Mouse (Mus musculus) embryonic facial prominence, embryonic 11.5 days (tissue): ENCODE measurements around the gene Adamts20. TPM values are rescaled to one million over a fixed set of nuclear protein-coding genes. Genes with fewer than 3 reads are reported as not detected.

Experiments
- ATAC-seq: fragments of 200-750 bp; cut with Nextera tagmentation; replicated peaks from 2 replicates; pipeline ENCODE4 v1.8.0; 2017; ENCODE audit warnings: low read depth; ENCODE audit not compliant: insufficient number of reproducible peaks, low FRiP score, low TSS enrichment
- DNase-seq: peaks from one replicate; pipeline ENCODE4 v3.0.0-alpha.2; 2015; ENCODE audit warnings: low spot score
- H3K27ac ChIP-seq: fragments of 300-500 bp; sonication (generic); replicated peaks from 2 replicates; pipeline ENCODE4 v1.5.1; 2014; ENCODE audit warnings: mild to moderate bottlenecking, low read depth, low read length, control low read depth
- H3K27me3 ChIP-seq: fragments of 300-500 bp; sonication (generic); 2 replicates; pipeline ENCODE4 v1.6.1; 2014; ENCODE audit warnings: mild to moderate bottlenecking, low read length, moderate library complexity, mixed read lengths; ENCODE audit not compliant: control insufficient read depth, insufficient read depth
- H3K36me3 ChIP-seq: fragments of 300-500 bp; sonication (generic); replicated peaks from 2 replicates; pipeline ENCODE4 v1.6.1; 2014; ENCODE audit warnings: low read depth, mild to moderate bottlenecking, low read length, moderate library complexity, mixed read lengths; ENCODE audit not compliant: control insufficient read depth, insufficient read depth
- H3K4me1 ChIP-seq: fragments of 300-500 bp; sonication (generic); 2 replicates; pipeline ENCODE4 v1.6.1; 2014; ENCODE audit warnings: low read length, mixed read lengths; ENCODE audit not compliant: control insufficient read depth, insufficient read depth
- H3K4me2 ChIP-seq: fragments of 300-500 bp; sonication (generic); 2 replicates; pipeline ENCODE4 v1.6.1; 2014; ENCODE audit warnings: low read depth, mild to moderate bottlenecking, control low read depth, low read length, moderate library complexity
- H3K4me3 ChIP-seq: fragments of 300-500 bp; sonication (generic); 2 replicates; pipeline ENCODE4 v1.5.1; 2014; ENCODE audit warnings: low read depth, low read length, control low read depth
- H3K9ac ChIP-seq: fragments of 300-500 bp; sonication (generic); replicated peaks from 2 replicates; pipeline ENCODE4 v1.6.1; 2014; ENCODE audit warnings: mild to moderate bottlenecking, control low read depth, low read length
- H3K9me3 ChIP-seq: fragments of 300-500 bp; sonication (generic); replicated peaks from 2 replicates; pipeline ENCODE4 v1.6.1; 2016; ENCODE audit warnings: mild to moderate bottlenecking, low read length, inconsistent platforms, mixed read lengths; ENCODE audit not compliant: control insufficient read depth
- WGBS: fragments of 180-500 bp; shearing (Covaris S2); extraction: QIAGEN DNeasy Blood & Tissue Kit; methylation state at CpG from one replicate; pipeline ENCODE4 v1.1.7; 2014; 5-methylcytosine and 5-hydroxymethylcytosine counted together
- polyA plus RNA-seq: library from polyadenylated mRNA; unstranded; fragments of >200 nt; fragmentation: Nextera tagmentation; extraction: Ambion mirVana; gene quantifications from 2 replicates; pipeline ENCODE4 v1.2.1, GENCODE M21; 2014

The Adamts20 gene
- polyA plus RNA-seq, 1 experiment from 2014 or later: 6.8 TPM

GRCm38 (mm10) chr15:94443025-94443424 is 22.2 kb downstream of the Adamts20 start:
- WGBS: 48% methylated on average over 2 of the region's 2 CpGs
- Histone ChIP-seq H3K4me3 (no peak overlapping the region), H3K27ac (no peak overlapping the region), H3K4me1 (no peaks in the 10 kb centered on the region; the same call in 1 of the 2 replicates), H3K36me3 (no peaks in the 10 kb centered on the region), H3K27me3 (no peaks in the 10 kb centered on the region), H3K9ac (no peak overlapping the region), H3K9me3 (no peaks in the 10 kb centered on the region), H3K4me2 (no peak overlapping the region)
- DNase-seq (no peak), ATAC-seq (no peak)

DNA sequence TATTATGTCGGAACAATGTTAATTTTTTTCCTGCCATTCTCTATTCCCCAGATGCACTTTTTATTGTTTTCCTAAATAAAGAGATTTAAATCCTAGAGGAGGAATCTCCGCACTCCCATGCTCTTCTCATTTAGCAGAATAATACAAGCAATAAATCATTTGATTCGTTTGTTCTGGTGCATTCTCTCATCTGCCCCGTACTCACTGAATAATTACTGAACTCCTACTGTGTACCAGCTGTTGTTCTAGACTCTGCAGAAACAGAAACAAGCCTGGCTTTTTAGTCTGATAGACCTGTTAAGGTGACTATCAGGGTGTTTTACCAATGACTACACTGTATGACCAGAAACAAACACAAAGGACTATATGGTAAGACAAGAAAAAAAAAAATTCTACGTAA is 29.7 kb downstream of the Adamts20 start:
- no peak overlapping the region for H3K4me2 ChIP-seq
- H3K9me3 ChIP-seq: no peaks in the 10 kb centered on the region
- ATAC-seq (no peak), DNase-seq (no peak)
- no peaks in the 10 kb centered on the region for H3K36me3 ChIP-seq
- H3K4me3 ChIP-seq: no peak overlapping the region
- no peaks in the 10 kb centered on the region for H3K27me3 ChIP-seq
- no peaks in the 10 kb centered on the region for H3K4me1 ChIP-seq
- WGBS: 84% methylated on average over 5 of the region's 5 CpGs
- no peak overlapping the region for H3K9ac ChIP-seq
- no peak overlapping the region for H3K27ac ChIP-seq

DNA sequence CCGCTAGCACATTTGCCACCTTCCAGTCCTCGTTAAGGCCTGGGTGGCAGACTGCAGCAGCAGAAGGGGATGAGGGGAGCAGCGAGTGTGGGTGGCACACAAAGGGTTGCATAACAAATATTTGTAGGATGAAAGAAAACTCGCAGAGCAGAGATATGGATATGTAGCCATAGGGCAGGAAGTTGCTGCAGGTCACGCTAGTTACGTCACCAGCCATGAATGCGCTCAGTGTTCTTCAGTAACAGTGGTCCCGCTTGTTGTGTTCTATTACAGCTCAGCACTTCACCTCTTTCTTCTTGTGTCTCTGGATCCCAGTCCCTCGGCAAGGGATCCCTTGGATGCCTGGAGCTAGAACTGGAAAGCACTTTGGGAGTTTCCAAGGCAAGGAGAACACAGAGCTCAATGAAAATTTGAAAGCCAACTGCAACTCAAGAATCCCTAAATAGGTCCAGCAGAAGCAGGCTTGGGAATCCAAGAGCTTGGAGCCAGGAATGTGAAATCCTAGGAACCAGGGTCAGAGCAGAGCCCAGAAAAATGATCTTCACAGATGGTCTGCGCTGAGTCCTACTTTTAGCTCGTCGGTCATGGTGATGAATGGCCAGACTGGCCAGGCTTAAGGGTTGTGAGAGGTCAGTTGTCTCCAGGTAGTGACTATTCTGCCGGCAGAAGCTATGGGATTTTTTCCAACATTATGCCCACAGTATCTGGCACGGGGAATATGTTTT is 34.4 kb downstream of the Adamts20 start:
- DNase-seq: no peak
- no peaks in the 10 kb centered on the region for H3K9me3 ChIP-seq
- no peaks in the 10 kb centered on the region for H3K36me3 ChIP-seq
- H3K4me3 ChIP-seq: no peak overlapping the region
- WGBS: 73% methylated on average over 14 of the region's 14 CpGs
- H3K27me3 ChIP-seq: no peaks in the 10 kb centered on the region
- no peak overlapping the region for H3K27ac ChIP-seq
- H3K9ac ChIP-seq: no peak overlapping the region
- no peak overlapping the region for H3K4me2 ChIP-seq
- H3K4me1 ChIP-seq: no peaks in the 10 kb centered on the region
- ATAC-seq: no peak

DNA sequence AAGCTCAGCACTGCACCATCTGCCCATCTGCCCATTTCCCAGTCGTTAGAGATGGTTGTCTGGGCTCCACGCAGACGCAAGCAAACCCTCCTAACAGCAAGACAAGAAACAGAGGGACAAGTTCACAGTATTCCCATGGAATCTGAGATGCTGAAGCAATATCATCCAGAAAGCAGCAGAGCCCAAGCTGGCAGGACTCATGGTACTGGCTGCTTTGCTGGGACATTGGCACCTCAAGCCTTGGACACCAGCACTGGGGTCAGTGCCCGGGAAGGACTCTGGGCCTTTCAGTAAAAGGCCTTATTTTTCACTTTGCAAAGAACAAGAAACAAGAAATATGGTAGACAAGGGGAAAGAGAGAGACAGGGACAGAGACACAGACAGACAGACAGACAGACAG is 36.5 kb downstream of the Adamts20 start:
- H3K36me3 ChIP-seq: no peaks in the 10 kb centered on the region
- no peak overlapping the region for H3K4me3 ChIP-seq
- no peak for DNase-seq
- no peak overlapping the region for H3K27ac ChIP-seq
- no peak overlapping the region for H3K9ac ChIP-seq
- no peak overlapping the region for H3K4me2 ChIP-seq
- no peaks in the 10 kb centered on the region for H3K27me3 ChIP-seq
- no peaks in the 10 kb centered on the region for H3K4me1 ChIP-seq
- WGBS: 88% methylated on average over 4 of the region's 4 CpGs
- no peak for ATAC-seq
- H3K9me3 ChIP-seq: no peaks in the 10 kb centered on the region

DNA sequence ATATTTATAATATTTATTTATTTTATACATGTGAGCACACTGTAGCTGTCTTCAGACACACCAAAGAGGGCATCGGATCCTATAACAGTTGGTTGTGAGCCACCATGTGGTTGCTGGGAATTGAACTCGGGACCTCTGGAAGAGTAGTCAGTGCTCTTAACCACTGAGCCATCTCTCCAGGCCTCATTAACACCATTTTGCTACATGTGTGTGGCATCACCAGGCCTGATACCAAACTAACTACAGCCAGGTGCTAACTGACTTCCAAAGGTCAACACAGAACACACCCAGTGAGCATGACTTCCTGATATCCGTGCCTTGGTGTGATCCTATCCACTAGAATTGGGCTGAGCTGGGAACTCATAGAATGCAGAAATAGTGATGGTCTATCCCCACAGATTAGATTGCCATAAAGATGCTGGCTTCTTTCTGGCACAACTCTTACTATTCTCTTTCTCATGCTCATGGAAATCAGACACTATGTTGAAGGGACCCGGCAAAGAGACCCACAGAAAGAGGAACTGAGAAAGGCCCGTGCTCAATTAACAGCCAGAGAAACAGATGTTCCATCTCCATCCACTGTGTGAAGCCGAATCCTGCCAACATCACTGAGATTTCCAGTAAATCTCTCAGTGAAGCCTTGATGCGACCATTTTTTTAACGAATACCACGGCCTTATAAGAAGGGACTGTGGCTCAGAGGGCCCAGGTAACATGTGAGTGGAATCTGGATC is 37.6 kb downstream of the Adamts20 start:
- Histone ChIP-seq H3K27me3 (no peaks in the 10 kb centered on the region), H3K27ac (no peak overlapping the region), H3K9ac (no peak overlapping the region), H3K36me3 (no peaks in the 10 kb centered on the region), H3K4me3 (no peak overlapping the region), H3K4me1 (no peaks in the 10 kb centered on the region), H3K9me3 (no peaks in the 10 kb centered on the region), H3K4me2 (no peak overlapping the region)
- WGBS: 87% methylated on average over 9 of the region's 9 CpGs
- DNase-seq: no peak
- no peak for ATAC-seq

GRCm38 (mm10) chr15:94420526-94420925 is 44.7 kb downstream of the Adamts20 start:
- 67% methylated on average over 6 of the region's 6 CpGs for WGBS
- Histone ChIP-seq H3K36me3 (no peaks in the 10 kb centered on the region), H3K4me2 (no peak overlapping the region), H3K9ac (no peak overlapping the region), H3K4me3 (no peak overlapping the region), H3K4me1 (no peaks in the 10 kb centered on the region), H3K9me3 (no peaks in the 10 kb centered on the region), H3K27ac (no peak overlapping the region), H3K27me3 (no peaks in the 10 kb centered on the region)
- ATAC-seq (no peak), DNase-seq (no peak)

GRCm38 (mm10) chr15:94419167-94419566 is 46.1 kb downstream of the Adamts20 start:
- DNase-seq: no peak
- ATAC-seq: no peak
- H3K4me2 ChIP-seq: no peak overlapping the region
- WGBS: 76% methylated on average over 9 of the region's 9 CpGs
- H3K27ac ChIP-seq: no peak overlapping the region
- H3K4me3 ChIP-seq: no peak overlapping the region
- H3K36me3 ChIP-seq: no peaks in the 10 kb centered on the region
- no peaks in the 10 kb centered on the region for H3K4me1 ChIP-seq
- no peak overlapping the region for H3K9ac ChIP-seq
- no peaks in the 10 kb centered on the region for H3K9me3 ChIP-seq
- H3K27me3 ChIP-seq: no peaks in the 10 kb centered on the region

DNA sequence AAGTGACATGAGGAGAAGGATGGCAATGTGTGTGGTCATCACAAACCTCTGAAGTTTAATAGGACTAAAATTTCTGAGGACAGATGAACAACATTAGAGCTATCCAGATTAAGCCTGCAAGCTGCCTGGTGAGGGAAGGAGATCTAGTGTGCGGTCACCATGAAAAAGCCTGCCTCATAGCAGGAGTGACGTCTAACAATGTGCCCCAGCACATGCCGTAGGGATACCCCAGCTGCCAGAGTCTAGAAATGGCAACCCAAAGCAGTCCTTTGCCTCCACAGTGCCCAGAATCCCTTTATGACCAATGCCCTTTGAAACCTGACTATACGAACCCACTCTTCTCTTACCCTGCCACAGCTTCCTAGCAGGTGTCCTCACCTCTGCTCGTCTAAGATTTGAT is 46.8 kb downstream of the Adamts20 start:
- Histone ChIP-seq H3K4me3 (no peak overlapping the region), H3K4me1 (no peaks in the 10 kb centered on the region), H3K4me2 (no peak overlapping the region), H3K9me3 (no peaks in the 10 kb centered on the region), H3K9ac (no peak overlapping the region), H3K27me3 (no peaks in the 10 kb centered on the region), H3K27ac (no peak overlapping the region), H3K36me3 (no peaks in the 10 kb centered on the region)
- no peak for DNase-seq
- ATAC-seq: no peak
- WGBS: 87% methylated on average over 5 of the region's 5 CpGs
